ENCODE assay signal across 23 mouse cellular contexts in the genomic region with DNA sequence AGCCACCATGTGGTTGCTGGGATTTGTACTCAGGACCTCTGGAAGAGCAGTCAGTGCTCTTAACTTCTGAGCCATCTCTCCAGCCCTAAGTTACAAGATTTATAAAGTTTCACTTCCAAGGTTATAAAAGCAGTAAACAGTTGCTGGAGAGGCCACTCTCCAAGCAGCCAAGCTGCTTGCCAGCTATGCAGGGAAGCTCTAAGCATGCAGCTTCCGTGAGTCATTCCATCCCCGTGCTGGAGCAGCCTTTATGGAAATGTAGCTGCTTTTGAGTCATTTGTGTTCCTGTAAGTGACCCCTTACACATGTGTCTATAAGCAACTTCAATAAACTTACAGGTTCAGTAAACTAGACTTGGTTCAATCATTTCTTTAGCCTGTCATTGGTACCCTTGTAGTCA. TPM values are rescaled to one million over a fixed set of nuclear protein-coding genes. Genes with fewer than 3 reads are reported as not detected.
DNase-seq lines count a peak whose midpoint lies in the region; ATAC-seq lines count a peak whose summit lies in the region.
"Had no signal": no experiment of that assay in that cellular context is flagged by ENCODE, and none has a peak within 500 bp of the region (broad histone marks: within the 10 kb centered on the region; RNA-seq: fewer than 3 reads in every experiment).

No protein-coding gene starts in this region.

- H3K36me3 ChIP-seq in midbrain, embryonic 11.5 days (ENCODE audit: control insufficient read depth, insufficient read depth, low read length): no peaks in the 10 kb centered on the region
- H3K36me3 ChIP-seq in midbrain, embryonic 10.5 days: no peaks in the 10 kb centered on the region
- H3K36me3 ChIP-seq: embryonic facial prominence, embryonic 12.5 days; forebrain, embryonic 12.5 days; heart, embryonic 15.5 days; hindbrain, embryonic 13.5 days; intestine, embryonic 15.5 days had no signal

- H3K27me3 ChIP-seq in midbrain, embryonic 11.5 days (ENCODE audit: control insufficient read depth, insufficient read depth, low read length): no peaks in the 10 kb centered on the region
- no peaks in the 10 kb centered on the region for H3K27me3 ChIP-seq in midbrain, embryonic 10.5 days (ENCODE audit: low read depth, poor library complexity, severe bottlenecking)
- H3K27me3 ChIP-seq: forebrain, embryonic 12.5 days had no signal

- no peaks in the 10 kb centered on the region for H3K4me1 ChIP-seq in midbrain, embryonic 11.5 days (ENCODE audit: control insufficient read depth, insufficient read depth, low read length)
- no peaks in the 10 kb centered on the region for H3K4me1 ChIP-seq in midbrain, embryonic 10.5 days
- H3K4me1 ChIP-seq: embryonic facial prominence, embryonic 12.5 days; forebrain, embryonic 12.5 days; heart, embryonic 15.5 days; hindbrain, embryonic 13.5 days; intestine, embryonic 15.5 days had no signal

- no peak overlapping the region for H3K27ac ChIP-seq in midbrain, embryonic 11.5 days (ENCODE audit: low read depth, low read length)
- no peak overlapping the region for H3K27ac ChIP-seq in midbrain, embryonic 10.5 days (replicated peaks)
- H3K27ac ChIP-seq: embryonic facial prominence, embryonic 12.5 days; forebrain, embryonic 12.5 days; heart, embryonic 15.5 days; hindbrain, embryonic 13.5 days; intestine, embryonic 15.5 days had no signal

- H3K9me3 ChIP-seq in midbrain, embryonic 11.5 days (ENCODE audit: control insufficient read depth, low read length): no peaks in the 10 kb centered on the region; the same call in 1 of the 2 replicates
- H3K9me3 ChIP-seq in midbrain, embryonic 10.5 days (replicated peaks): 0 out of 2 replicates have a peak, but pooled peaks cover 6% of the 10 kb centered on the region
- H3K9me3 ChIP-seq: embryonic facial prominence, embryonic 12.5 days; forebrain, embryonic 12.5 days; heart, embryonic 15.5 days; intestine, embryonic 15.5 days had no signal

- H3K4me2 ChIP-seq in midbrain, embryonic 11.5 days: no peak overlapping the region
- H3K4me2 ChIP-seq: embryonic facial prominence, embryonic 12.5 days; forebrain, embryonic 12.5 days; heart, embryonic 11.5 days; heart, embryonic 15.5 days; hindbrain, embryonic 13.5 days; intestine, embryonic 15.5 days had no signal

- WGBS in midbrain, embryonic 11.5 days: 95% methylated on average over 2 of the region's 2 CpGs
- 92% methylated on average over 2 of the region's 2 CpGs for WGBS in midbrain, embryonic 10.5 days

- ATAC-seq in midbrain, embryonic 11.5 days (ENCODE audit: low FRiP score): no peak
- ATAC-seq: forebrain, embryonic 16.5 days; intestine, embryonic 15.5 days had no signal

- no peak overlapping the region for H3K9ac ChIP-seq in midbrain, embryonic 11.5 days (ENCODE audit: low read length)
- H3K9ac ChIP-seq: embryonic facial prominence, embryonic 12.5 days; forebrain, embryonic 12.5 days; heart, embryonic 15.5 days; hindbrain, embryonic 13.5 days; intestine, embryonic 15.5 days had no signal

- H3K4me3 ChIP-seq in midbrain, embryonic 11.5 days (ENCODE audit: low read depth, low read length): no peak overlapping the region
- H3K4me3 ChIP-seq in midbrain, embryonic 10.5 days: no peak overlapping the region
- H3K4me3 ChIP-seq: embryonic facial prominence, embryonic 12.5 days; forebrain, embryonic 12.5 days; heart, adult 2 months; heart, embryonic 15.5 days; hindbrain, embryonic 13.5 days; intestine, embryonic 15.5 days had no signal

- peak; percentile 72 for DNase-seq in adrenal gland, adult 8-10 months
- DNase-seq in adrenal gland, postnatal 10 days: no peak
- DNase-seq in midbrain, embryonic 11.5 days (ENCODE audit: low spot score, missing footprints): peak; percentile 23
- no peak for DNase-seq in midbrain, embryonic 10.5 days (ENCODE audit: low spot score)
- DNase-seq in NIH3T3 (ENCODE audit: low read depth): peak; percentile 71
- peak; percentile 71 to 77 for DNase-seq in adrenal gland, postnatal 36 days
- no peak for DNase-seq in thymus, postnatal 25 days
- DNase-seq: cerebellum, adult 11 months; cerebellum, adult 9-10 months; cerebellum, postnatal 25 days; heart, adult 2 months; heart, postnatal 14 days; kidney, adult 18-20 months had no signal

RNA-seq across cellular contexts. Expression of a gene that starts 4.0 kb away (rescaled TPM):
- total RNA-seq in adrenal gland, adult 8-10 months (2022): under 1 TPM in 3 of 4 experiments, not detected in 1; 0.17 to 0.71 (median 0.43) TPM
- total RNA-seq in adrenal gland, postnatal 10 days (2021): 100 to 1,000 TPM in 1 of 2 experiments, 10 to 100 TPM in 1; 39.7 to 101 TPM
- polyA plus RNA-seq in midbrain, embryonic 11.5 days (2014; fragmentation: Nextera tagmentation; extraction: Ambion mirVana): 0.14 TPM in 1 of 2 replicates, not detected in the other
- 0.14 TPM in 1 of 2 replicates, not detected in the other for polyA plus RNA-seq in midbrain, embryonic 10.5 days (2016; fragmentation: Nextera tagmentation; extraction: Ambion mirVana)
- under 1 TPM in 1 of 2 experiments, not detected in 1; 0.30 TPM for total RNA-seq in adrenal gland, postnatal 36 days (2021)
- total RNA-seq: ES-E14; heart, adult 2 months; heart, postnatal 14 days; hematopoietic stem cell, adult 5-6 weeks had no signal
- polyA plus RNA-seq: forebrain, embryonic 12.5 days; forebrain, embryonic 16.5 days; heart, adult 2 months; hindbrain, embryonic 13.5 days had no signal

RNA-seq across cellular contexts. Expression of a gene that starts 14.3 kb away (rescaled TPM):
- total RNA-seq in adrenal gland, adult 8-10 months (2022): 10 to 100 TPM; 36.0 to 55.3 (median 48.6) TPM
- total RNA-seq in adrenal gland, postnatal 10 days (2021): 10 to 100 TPM; 40.2 to 47.0 TPM
- 42.0 and 52.3 TPM in 2 replicates for polyA plus RNA-seq in midbrain, embryonic 11.5 days (2014; fragmentation: Nextera tagmentation; extraction: Ambion mirVana)
- polyA plus RNA-seq in midbrain, embryonic 10.5 days (2016; fragmentation: Nextera tagmentation; extraction: Ambion mirVana): 41.8 and 51.4 TPM in 2 replicates
- total RNA-seq in adrenal gland, postnatal 36 days (2021): 10 to 100 TPM; 34.5 to 49.4 TPM

RNA-seq across cellular contexts. Expression of a gene that starts 15.5 kb away (rescaled TPM):
- not detected for total RNA-seq in adrenal gland, adult 8-10 months (2022)
- not detected for total RNA-seq in adrenal gland, postnatal 10 days (2021)
- not detected in 2 replicates for polyA plus RNA-seq in midbrain, embryonic 11.5 days (2014; fragmentation: Nextera tagmentation; extraction: Ambion mirVana)
- polyA plus RNA-seq in midbrain, embryonic 10.5 days (2016; fragmentation: Nextera tagmentation; extraction: Ambion mirVana): not detected in 2 replicates
- not detected for total RNA-seq in adrenal gland, postnatal 36 days (2021)
- total RNA-seq: ES-E14; gastrocnemius, adult 18-20 months; heart, adult 2 months; heart, postnatal 14 days; hematopoietic stem cell, adult 5-6 weeks had no signal
- polyA plus RNA-seq: embryonic facial prominence, embryonic 12.5 days; forebrain, embryonic 12.5 days; heart, adult 2 months; heart, embryonic 11.5 days; heart, embryonic 15.5 days; hindbrain, embryonic 13.5 days; intestine, embryonic 15.5 days had no signal

RNA-seq across cellular contexts. Expression of a gene that starts 32.6 kb away (rescaled TPM):
- total RNA-seq in adrenal gland, adult 8-10 months (2022): not detected
- under 1 TPM in 1 of 2 experiments, not detected in 1; 0.42 TPM for total RNA-seq in adrenal gland, postnatal 10 days (2021)
- not detected in 2 replicates for polyA plus RNA-seq in midbrain, embryonic 11.5 days (2014; fragmentation: Nextera tagmentation; extraction: Ambion mirVana)
- polyA plus RNA-seq in midbrain, embryonic 10.5 days (2016; fragmentation: Nextera tagmentation; extraction: Ambion mirVana): not detected in 2 replicates
- not detected for total RNA-seq in adrenal gland, postnatal 36 days (2021)
- total RNA-seq: ES-E14; heart, adult 2 months; heart, postnatal 14 days; hematopoietic stem cell, adult 5-6 weeks had no signal
- polyA plus RNA-seq: embryonic facial prominence, embryonic 12.5 days; forebrain, embryonic 12.5 days; forebrain, embryonic 16.5 days; heart, embryonic 11.5 days; heart, embryonic 15.5 days; hindbrain, embryonic 13.5 days; intestine, embryonic 15.5 days had no signal

RNA-seq across cellular contexts. Expression of a gene that starts 33.5 kb away (rescaled TPM):
- total RNA-seq in adrenal gland, adult 8-10 months (2022): 1 to 10 TPM; 2.3 to 4.3 (median 3.7) TPM
- total RNA-seq in adrenal gland, postnatal 10 days (2021): 1 to 10 TPM; 3.7 to 4.2 TPM
- polyA plus RNA-seq in midbrain, embryonic 11.5 days (2014; fragmentation: Nextera tagmentation; extraction: Ambion mirVana): 2.8 and 3.0 TPM in 2 replicates
- 0.69 and 0.87 TPM in 2 replicates for polyA plus RNA-seq in midbrain, embryonic 10.5 days (2016; fragmentation: Nextera tagmentation; extraction: Ambion mirVana)
- 1 to 10 TPM; 1.9 to 3.3 TPM for total RNA-seq in adrenal gland, postnatal 36 days (2021)

Comparison
In these comparisons a context has a peak if more than half of its experiments do, and no peak if none do; other contexts are left out.
1. DNase-seq: peak in adrenal gland, adult 8-10 months (single experiment), midbrain, embryonic 11.5 days (single experiment), NIH3T3 (single experiment) and adrenal gland, postnatal 36 days (2 of 2); none in adrenal gland, postnatal 10 days (single experiment), midbrain, embryonic 10.5 days (single experiment) and thymus, postnatal 25 days (single experiment).
2. RNA of a gene that starts 4.0 kb away (total RNA-seq): 39.7 to 101 TPM in adrenal gland, postnatal 10 days; 0.17 to 0.71 TPM in adrenal gland, adult 8-10 months and 0.30 TPM in adrenal gland, postnatal 36 days; every median in the first group is over 10 times any median in the second.